Mouse (Mus musculus): ENCODE data around the gene Stxbp2. TPM values are rescaled to one million over a fixed set of nuclear protein-coding genes. Genes with fewer than 3 reads are reported as not detected.
"Not testable (repeated sequence)": the region's sequence is repeated elsewhere in the genome, so short reads cannot be mapped to it uniquely, and the experiment has no call there.

Stxbp2 gene
- polyA plus RNA-seq (2016; fragmentation: Nextera tagmentation; extraction: Ambion mirVana): 27.1 and 27.3 TPM in 2 replicates

DNA sequence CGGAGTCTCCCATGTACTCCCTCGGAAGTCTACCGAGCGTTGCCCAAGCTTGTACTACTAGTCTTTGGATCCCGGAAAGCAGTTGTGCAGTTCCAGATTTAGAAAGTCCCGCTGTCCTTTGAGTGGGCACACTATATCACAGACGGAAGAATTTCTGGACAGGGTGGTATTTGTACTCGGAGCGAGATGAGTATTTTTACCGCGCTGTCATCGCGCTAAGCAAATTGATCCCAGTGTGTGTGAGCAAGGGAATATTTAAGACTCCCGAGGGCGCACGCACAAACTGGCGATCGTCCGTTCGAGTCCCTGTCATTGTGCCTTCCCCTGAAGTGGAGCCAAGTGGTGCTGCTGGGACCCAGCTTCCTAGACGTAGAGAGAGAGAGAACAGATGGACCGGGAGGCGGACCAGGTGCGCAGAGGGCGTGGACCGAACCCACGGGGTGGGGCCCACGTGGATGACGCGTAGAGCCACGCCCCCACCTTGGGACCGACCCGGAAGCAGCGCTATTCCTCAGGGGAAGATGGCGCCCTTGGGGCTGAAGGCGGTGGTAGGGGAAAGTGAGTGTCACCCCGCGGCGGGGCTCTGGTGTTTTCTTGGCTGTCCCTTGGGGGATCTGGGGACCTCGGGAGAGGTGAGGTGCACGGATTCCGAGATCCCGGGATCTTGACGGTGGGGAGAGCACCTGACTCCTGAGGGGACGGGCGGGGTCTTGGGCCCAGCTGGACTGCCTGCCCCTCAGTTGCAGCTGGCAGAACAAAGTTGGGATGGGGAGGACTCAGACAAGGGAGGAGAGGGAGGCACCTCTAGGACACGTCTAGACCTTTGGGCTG is at the start of gene Stxbp2:
Gene Stxbp2, plus strand, starts transcription at position 309 of the 831 bp plus-strand sequence.
- WGBS: 6% methylated on average over 47 of the region's 47 CpGs
- Histone ChIP-seq H3K27ac (no peak within 1 kb of the TSS), H3K4me3 (peak within 1 kb of the TSS; percentile 47), H3K9me3 (replicated peaks) (no peaks in the 10 kb centered on the region), H3K4me2 (replicated peaks) (peak within 1 kb of the TSS; percentile 85), H3K27me3 (peaks cover 20% of the 10 kb centered on the region), H3K9ac (peak within 1 kb of the TSS; percentile 59), H3K36me3 (no peaks in the 10 kb centered on the region), H3K4me1 (peaks cover 7% of the 10 kb centered on the region; the same call in 1 of the 2 replicates)
- ATAC-seq (ENCODE audit: low FRiP score): peak; percentile 70

DNA sequence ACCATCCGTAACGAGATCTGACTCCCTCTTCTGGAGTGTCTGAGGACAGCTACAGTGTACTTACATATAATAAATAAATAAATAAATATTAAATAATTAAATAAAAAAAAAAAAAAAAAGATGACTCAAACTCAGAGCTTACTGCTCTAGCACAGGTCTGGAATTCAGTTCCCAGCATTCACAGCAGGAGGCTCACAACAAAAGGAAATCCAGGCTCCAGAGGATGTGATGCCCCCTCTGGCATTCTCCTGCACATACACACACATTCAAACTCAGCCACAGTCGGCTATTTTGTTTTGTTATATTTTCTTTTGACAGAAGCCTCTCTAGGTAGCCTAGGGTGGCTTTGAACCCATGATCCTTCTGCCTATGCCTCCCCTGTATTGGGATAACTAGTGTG is 48.8 kb upstream of the Stxbp2 start:
- not testable (repeated sequence) for H3K27me3 ChIP-seq; H3K27ac ChIP-seq; H3K4me2 ChIP-seq (replicated peaks); H3K4me3 ChIP-seq; H3K9ac ChIP-seq; H3K36me3 ChIP-seq; H3K4me1 ChIP-seq; H3K9me3 ChIP-seq (replicated peaks); ATAC-seq (ENCODE audit: low FRiP score)
- WGBS: 69% methylated on average over 1 of the region's 3 CpGs

DNA sequence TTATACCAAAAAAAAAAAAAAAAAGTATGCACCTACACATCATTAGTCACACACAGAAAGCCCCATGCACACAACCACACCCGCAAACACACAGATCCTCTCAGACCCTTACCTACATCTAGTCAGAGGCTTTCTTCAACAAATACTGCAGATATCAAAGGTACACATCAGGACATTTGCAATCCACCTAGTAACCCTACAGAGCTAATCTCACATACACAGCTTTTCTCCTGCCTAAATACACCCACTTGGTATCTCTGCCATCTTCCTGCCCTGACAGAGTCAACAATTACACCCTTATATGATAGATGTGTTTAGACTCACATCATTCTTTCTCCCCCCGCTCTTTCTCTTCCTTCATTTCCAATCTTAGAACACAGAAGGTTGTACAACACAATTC is 44.3 kb upstream of the Stxbp2 start:
- no peak overlapping the region for H3K9ac ChIP-seq
- no peak overlapping the region for H3K27ac ChIP-seq
- no peaks in the 10 kb centered on the region for H3K9me3 ChIP-seq (replicated peaks)
- no peak overlapping the region for H3K4me3 ChIP-seq
- H3K27me3 ChIP-seq: no peaks in the 10 kb centered on the region
- 94% methylated on average over 2 of the region's 2 CpGs for WGBS
- no peak overlapping the region for H3K4me2 ChIP-seq (replicated peaks)
- ATAC-seq (ENCODE audit: low FRiP score): no peak
- H3K36me3 ChIP-seq: no peaks in the 10 kb centered on the region
- H3K4me1 ChIP-seq: peaks cover 5% of the 10 kb centered on the region; the same call in 1 of the 2 replicates

DNA sequence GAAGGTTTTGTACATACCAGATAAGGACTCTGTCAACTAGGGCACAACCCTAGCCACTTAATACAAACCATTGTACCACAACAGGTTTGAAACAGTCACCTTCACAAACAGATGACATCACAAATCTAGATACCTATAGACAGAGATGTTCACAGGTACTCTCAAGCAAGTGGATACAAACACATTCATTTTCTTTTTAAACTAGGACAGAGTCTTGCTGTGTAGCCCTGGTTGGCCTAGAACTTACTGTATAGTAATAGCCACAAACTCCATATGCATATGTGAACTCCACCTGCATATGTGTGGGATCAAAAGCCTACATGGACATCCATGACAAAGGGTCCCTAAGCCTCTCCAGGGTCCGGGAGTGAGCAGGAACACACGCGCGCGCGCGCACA is 43.8 kb upstream of the Stxbp2 start, which contains the start of gene Camsap3:
Gene Camsap3, plus strand, starts transcription at position 301 of the 398 bp plus-strand sequence.
- Histone ChIP-seq H3K36me3 (no peaks in the 10 kb centered on the region), H3K4me3 (peak within 1 kb of the TSS; percentile 67), H3K27me3 (no peaks in the 10 kb centered on the region), H3K27ac (peak within 1 kb of the TSS; percentile 82), H3K4me2 (replicated peaks) (peak within 1 kb of the TSS; percentile 63), H3K4me1 (peaks cover 5% of the 10 kb centered on the region; the same call in 1 of the 2 replicates), H3K9ac (peak within 1 kb of the TSS; percentile 80), H3K9me3 (replicated peaks) (no peaks in the 10 kb centered on the region)
- WGBS: 5% methylated on average over 7 of the region's 7 CpGs
- ATAC-seq (ENCODE audit: low FRiP score): no peak; the same call in 1 of the 2 replicates

DNA sequence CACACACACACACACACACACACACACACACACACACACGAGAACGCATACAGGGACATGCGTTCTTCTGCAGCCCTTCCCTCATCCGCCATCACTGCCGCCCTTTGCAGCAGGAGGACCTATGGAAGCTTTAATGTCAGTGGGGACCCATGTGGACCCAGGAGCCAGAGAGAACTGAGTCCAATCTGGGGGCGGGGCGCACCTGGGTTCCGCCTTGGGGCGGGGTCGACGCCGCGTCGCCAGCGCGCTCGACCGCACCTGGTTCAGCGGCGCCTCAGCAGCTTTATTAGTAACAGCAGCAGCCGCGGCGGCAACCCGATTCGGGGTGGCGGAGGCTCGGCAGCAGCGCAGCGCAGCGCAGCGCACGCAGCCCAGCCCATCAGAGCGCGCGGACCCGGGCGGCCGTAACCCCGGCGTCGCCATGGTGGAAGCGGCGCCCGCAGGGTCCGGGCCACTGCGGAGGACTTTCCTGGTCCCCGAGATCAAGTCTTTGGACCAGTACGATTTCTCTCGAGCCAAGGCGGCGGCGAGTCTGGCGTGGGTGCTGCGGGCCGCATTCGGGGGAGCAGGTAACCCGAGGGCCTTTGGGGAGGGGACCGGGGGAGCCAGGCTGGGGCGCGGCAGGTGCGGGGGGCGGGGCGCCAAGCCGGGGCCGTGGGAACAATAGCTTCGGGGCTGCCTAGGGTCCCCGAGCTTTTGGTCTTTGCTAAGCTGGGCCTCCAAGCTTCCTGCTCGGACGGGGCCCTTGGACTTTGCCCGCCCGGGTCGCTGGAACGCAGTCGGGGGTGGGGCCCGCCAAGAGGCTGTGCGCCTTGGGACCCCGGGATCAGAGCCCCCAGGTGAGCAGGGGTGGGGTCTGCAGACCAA is 43.1 kb upstream of the Stxbp2 start:
- H3K27ac ChIP-seq: peak overlapping the region; percentile 82
- WGBS: under 1% methylated on average over 77 of the region's 77 CpGs

DNA sequence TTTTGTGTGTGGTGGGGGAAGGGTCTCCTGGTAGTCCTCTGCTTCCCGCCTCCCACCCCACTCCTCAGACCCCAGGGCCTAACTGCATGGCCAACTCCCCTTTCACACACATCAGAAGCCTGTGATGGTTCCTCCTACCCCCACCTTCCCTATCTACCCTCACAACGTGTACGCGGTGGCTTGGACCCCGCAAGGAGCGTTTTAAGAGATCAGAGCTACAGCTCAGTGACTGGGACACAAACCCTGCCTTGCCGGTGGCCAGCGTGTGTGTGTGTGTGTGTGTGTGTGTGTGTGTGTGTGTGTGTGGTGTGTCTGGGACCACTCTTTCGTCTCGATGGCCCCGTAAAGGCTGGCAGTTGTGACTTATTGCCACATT is 42.5 kb upstream of the Stxbp2 start:
- Histone ChIP-seq H3K27ac (peak overlapping the region; percentile 82), H3K4me2 (replicated peaks) (peak overlapping the region; percentile 63), H3K9ac (peak overlapping the region; percentile 80), H3K9me3 (replicated peaks) (no peaks in the 10 kb centered on the region), H3K27me3 (no peaks in the 10 kb centered on the region), H3K4me3 (peak overlapping the region; percentile 67), H3K36me3 (no peaks in the 10 kb centered on the region), H3K4me1 (peaks cover 5% of the 10 kb centered on the region; the same call in 1 of the 2 replicates)
- ATAC-seq (ENCODE audit: low FRiP score): peak; percentile 75
- WGBS: 6% methylated on average over 11 of the region's 11 CpGs

More for the DNA sequence above, 43.1 kb upstream of the Stxbp2 start:
- H3K4me1 ChIP-seq: peaks cover 5% of the 10 kb centered on the region; the same call in 1 of the 2 replicates
- ATAC-seq (ENCODE audit: low FRiP score): peak; percentile 76
- no peaks in the 10 kb centered on the region for H3K27me3 ChIP-seq
- no peaks in the 10 kb centered on the region for H3K9me3 ChIP-seq (replicated peaks)
- peak overlapping the region; percentile 80 for H3K9ac ChIP-seq
- H3K4me2 ChIP-seq (replicated peaks): peak overlapping the region; percentile 63
- no peaks in the 10 kb centered on the region for H3K36me3 ChIP-seq
- peak overlapping the region; percentile 67 for H3K4me3 ChIP-seq

DNA sequence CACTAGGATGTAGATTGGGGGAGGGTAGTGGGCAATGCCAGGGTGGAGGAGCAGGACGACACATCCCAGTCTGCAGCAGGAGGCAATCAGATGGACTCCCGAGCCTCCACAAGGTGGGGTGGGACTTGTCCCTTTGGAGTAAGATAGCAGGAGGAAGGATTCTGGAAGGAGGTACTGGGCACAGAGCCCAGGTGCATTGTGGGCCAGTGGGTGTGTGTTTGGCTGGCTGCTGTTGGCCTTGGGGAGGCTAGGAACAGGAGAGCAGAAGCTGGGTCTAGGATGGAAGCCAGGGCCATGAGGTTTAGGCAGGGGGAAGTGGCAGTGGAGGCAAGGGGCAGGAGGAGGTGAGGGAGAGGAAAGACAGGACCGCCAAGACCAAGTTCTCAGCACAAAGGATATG is 37.3 kb upstream of the Stxbp2 start:
- H3K27me3 ChIP-seq: no peaks in the 10 kb centered on the region

DNA sequence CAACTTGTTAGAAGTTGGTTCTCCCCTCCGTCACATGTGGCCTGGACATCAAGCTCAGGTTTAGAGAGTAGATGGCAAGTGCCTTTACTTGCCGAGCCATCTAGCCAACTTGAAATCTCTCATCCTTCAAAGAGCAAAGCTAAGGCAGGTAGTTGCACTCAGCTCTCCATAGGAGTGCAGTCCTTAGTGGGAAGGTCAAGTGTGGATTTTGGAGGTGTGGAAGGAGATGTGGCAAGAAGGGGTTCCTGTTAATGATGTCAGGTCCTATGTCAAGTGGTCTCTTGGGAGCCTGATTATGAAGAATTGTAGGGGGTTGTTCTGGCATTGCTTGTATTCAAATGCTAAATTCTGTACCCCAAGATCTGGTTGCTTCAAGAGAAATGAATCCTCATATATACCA is 36.3 kb upstream of the Stxbp2 start:
- no peak overlapping the region for H3K9ac ChIP-seq

More for the DNA sequence above, 37.3 kb upstream of the Stxbp2 start:
- Histone ChIP-seq H3K4me2 (replicated peaks) (no peak overlapping the region), H3K9ac (no peak overlapping the region), H3K9me3 (replicated peaks) (no peaks in the 10 kb centered on the region), H3K4me3 (no peak overlapping the region), H3K27ac (no peak overlapping the region), H3K4me1 (peaks cover 9% of the 10 kb centered on the region; the same call in 1 of the 2 replicates), H3K36me3 (peaks cover 7% of the 10 kb centered on the region)
- no peak for ATAC-seq (ENCODE audit: low FRiP score)
- WGBS: 68% methylated on average over 3 of the region's 3 CpGs

DNA sequence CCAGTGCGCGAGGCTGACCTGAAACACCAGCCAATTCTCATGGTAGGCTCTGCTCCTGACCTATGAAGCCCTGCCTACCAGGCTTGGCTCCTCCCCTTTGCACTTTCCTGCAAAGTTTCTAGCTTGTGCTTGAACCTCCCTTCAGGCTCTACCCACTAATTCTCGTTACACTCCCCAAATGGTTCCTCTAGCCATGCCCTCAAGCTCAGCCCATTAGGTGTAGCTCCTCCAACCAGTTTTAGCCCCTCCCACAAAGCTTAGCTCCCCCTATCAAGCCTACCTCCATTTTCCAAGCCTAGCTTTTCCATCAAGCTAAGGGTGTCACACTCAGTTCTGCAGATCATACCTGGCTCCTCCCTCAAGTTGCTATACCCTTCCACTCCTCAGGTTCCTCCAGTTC is 32.7 kb upstream of the Stxbp2 start:
- H3K9ac ChIP-seq: no peak overlapping the region
- 76% methylated on average over 3 of the region's 3 CpGs for WGBS
- peaks cover 4% of the 10 kb centered on the region; the same call in 1 of the 2 replicates for H3K4me1 ChIP-seq
- H3K36me3 ChIP-seq: peaks cover 46% of the 10 kb centered on the region
- no peak overlapping the region for H3K4me3 ChIP-seq
- H3K27ac ChIP-seq: no peak overlapping the region
- no peak overlapping the region for H3K4me2 ChIP-seq (replicated peaks)
- no peaks in the 10 kb centered on the region for H3K27me3 ChIP-seq
- H3K9me3 ChIP-seq (replicated peaks): no peaks in the 10 kb centered on the region
- no peak for ATAC-seq (ENCODE audit: low FRiP score)

More for the DNA sequence above, 36.3 kb upstream of the Stxbp2 start:
- Histone ChIP-seq H3K4me1 (peaks cover 4% of the 10 kb centered on the region; the same call in 1 of the 2 replicates), H3K36me3 (peaks cover 17% of the 10 kb centered on the region), H3K27ac (no peak overlapping the region), H3K4me3 (no peak overlapping the region), H3K4me2 (replicated peaks) (no peak overlapping the region), H3K9me3 (replicated peaks) (no peaks in the 10 kb centered on the region), H3K27me3 (no peaks in the 10 kb centered on the region)
- ATAC-seq (ENCODE audit: low FRiP score): no peak
- WGBS: 91% methylated on average over 2 of the region's 2 CpGs

DNA sequence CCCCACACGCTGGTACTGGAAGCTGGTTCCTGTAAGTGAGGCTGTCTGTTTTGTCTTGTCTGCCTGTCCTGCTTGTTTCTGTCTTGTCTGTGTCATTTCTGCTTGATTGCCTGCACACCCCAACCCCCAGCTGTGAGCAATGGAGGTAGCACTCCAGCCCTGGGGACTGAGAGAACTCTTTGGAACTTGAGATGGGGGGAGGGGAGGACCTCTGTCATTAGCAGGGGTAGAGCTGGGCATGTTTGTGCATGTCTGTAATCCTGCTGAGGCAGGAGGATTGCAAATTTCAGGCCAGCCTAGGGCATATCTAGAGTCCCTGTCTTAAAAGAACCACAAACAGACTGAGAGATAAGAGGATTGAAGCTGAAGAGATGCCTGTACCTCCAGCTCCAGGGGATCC is 31.5 kb upstream of the Stxbp2 start:
- ATAC-seq (ENCODE audit: low FRiP score): no peak
- no peaks in the 10 kb centered on the region for H3K9me3 ChIP-seq (replicated peaks)
- 65% methylated on average over 1 of the region's 1 CpGs for WGBS
- no peaks in the 10 kb centered on the region for H3K27me3 ChIP-seq
- no peaks in the 10 kb centered on the region for H3K4me1 ChIP-seq
- H3K4me3 ChIP-seq: no peak overlapping the region
- peaks cover 57% of the 10 kb centered on the region for H3K36me3 ChIP-seq
- no peak overlapping the region for H3K27ac ChIP-seq
- H3K9ac ChIP-seq: no peak overlapping the region
- no peak overlapping the region for H3K4me2 ChIP-seq (replicated peaks)

DNA sequence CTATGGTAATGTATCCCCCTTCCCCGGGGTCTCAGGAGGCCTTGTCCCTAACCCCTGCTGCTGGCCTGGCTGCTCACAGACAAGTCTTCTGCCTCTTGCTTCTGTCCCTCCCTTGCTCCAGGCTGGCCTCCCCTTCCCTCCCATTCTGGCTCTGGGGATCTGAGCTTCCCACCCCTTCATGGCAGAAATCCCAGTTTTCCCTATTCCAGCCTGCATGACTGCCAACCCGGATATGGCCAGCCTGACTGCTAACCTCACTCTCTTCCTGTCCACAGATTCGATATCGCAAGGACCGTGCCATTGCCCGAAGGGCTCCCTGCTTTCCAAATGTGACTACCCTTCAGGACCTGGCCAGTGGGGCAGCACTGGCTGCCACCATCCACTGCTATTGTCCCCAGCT is 30.4 kb upstream of the Stxbp2 start:
- Histone ChIP-seq H3K9me3 (replicated peaks) (no peaks in the 10 kb centered on the region), H3K4me1 (no peaks in the 10 kb centered on the region), H3K36me3 (peaks cover 68% of the 10 kb centered on the region), H3K4me3 (no peak overlapping the region), H3K9ac (no peak overlapping the region), H3K27me3 (no peaks in the 10 kb centered on the region), H3K27ac (no peak overlapping the region), H3K4me2 (replicated peaks) (no peak overlapping the region)
- 94% methylated on average over 6 of the region's 6 CpGs for WGBS
- no peak for ATAC-seq (ENCODE audit: low FRiP score)

DNA sequence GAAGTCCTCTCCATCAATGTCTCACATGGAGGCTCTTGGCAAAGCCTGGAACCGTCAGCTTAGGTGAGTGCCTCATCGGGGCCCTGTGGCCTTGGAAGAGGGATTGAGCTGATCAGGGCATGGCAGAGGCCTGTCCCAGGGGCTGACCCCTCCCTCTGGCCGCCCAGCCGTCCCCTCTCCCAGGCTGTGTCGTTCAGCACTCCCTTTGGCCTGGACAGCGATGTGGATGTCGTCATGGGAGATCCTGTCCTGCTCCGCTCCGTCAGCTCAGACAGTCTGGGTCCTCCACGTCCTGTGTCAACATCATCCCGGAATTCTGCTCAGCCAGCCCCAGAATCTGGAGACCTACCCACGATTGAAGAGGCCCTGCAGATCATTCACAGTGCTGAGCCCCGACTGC is 27.3 kb upstream of the Stxbp2 start:
- Histone ChIP-seq H3K27ac (no peak overlapping the region), H3K4me2 (replicated peaks) (no peak overlapping the region), H3K27me3 (no peaks in the 10 kb centered on the region), H3K9me3 (replicated peaks) (no peaks in the 10 kb centered on the region), H3K9ac (no peak overlapping the region), H3K4me3 (no peak overlapping the region), H3K4me1 (no peaks in the 10 kb centered on the region), H3K36me3 (peaks cover 91% of the 10 kb centered on the region)
- no peak for ATAC-seq (ENCODE audit: low FRiP score)
- WGBS: 84% methylated on average over 13 of the region's 13 CpGs

Data from hindbrain, embryonic 12.5 days (tissue).